Mouse (Mus musculus) lung, postnatal 0 days (tissue): ENCODE data around the gene Vps35l. TPM values are rescaled to one million over a fixed set of nuclear protein-coding genes. Genes with fewer than 3 reads are reported as not detected.

ENCODE experiments used
- ATAC-seq: fragments of 200-750 bp; cut with Nextera tagmentation; 2 replicates; pipeline ENCODE4 v1.8.0; 2017; ENCODE audit warnings: moderate library complexity
- DNase-seq: peaks from one replicate; pipeline ENCODE4 v3.0.0-alpha.2; 2016; ENCODE audit warnings: low spot score
- H3K27ac ChIP-seq: fragments of 300-500 bp; sonication (generic); 2 replicates; pipeline ENCODE4 v1.5.1; 2014; ENCODE audit warnings: antibody characterized with exemption, mild to moderate bottlenecking, low read length, mixed read lengths
- H3K27me3 ChIP-seq: fragments of 300-500 bp; sonication (generic); replicated peaks from 2 replicates; pipeline ENCODE4 v1.6.1; 2014; ENCODE audit warnings: low read length, mixed read lengths; ENCODE audit not compliant: insufficient read depth
- H3K36me3 ChIP-seq: fragments of 300-500 bp; sonication (generic); 2 replicates; pipeline ENCODE4 v1.6.1; 2014; ENCODE audit warnings: low read length, mixed read lengths; ENCODE audit not compliant: insufficient read depth
- H3K4me1 ChIP-seq: fragments of 300-500 bp; sonication (generic); 2 replicates; pipeline ENCODE4 v1.6.1; 2014; ENCODE audit warnings: antibody characterized with exemption, low read depth, low read length, mixed read lengths; ENCODE audit not compliant: insufficient read depth
- H3K4me2 ChIP-seq: fragments of 300-500 bp; sonication (generic); replicated peaks from 2 replicates; pipeline ENCODE4 v1.6.1; 2014; ENCODE audit warnings: low read depth, mild to moderate bottlenecking, low read length, moderate library complexity, mixed read lengths
- H3K4me3 ChIP-seq: fragments of 300-500 bp; sonication (generic); 2 replicates; pipeline ENCODE4 v1.5.1; 2014; ENCODE audit warnings: low read depth, low read length
- H3K9ac ChIP-seq: fragments of 300-500 bp; sonication (generic); replicated peaks from 2 replicates; pipeline ENCODE4 v1.6.1; 2014; ENCODE audit warnings: low read depth, mild to moderate bottlenecking
- H3K9me3 ChIP-seq: fragments of 300-500 bp; sonication (generic); 2 replicates; pipeline ENCODE4 v1.6.1; 2016; ENCODE audit warnings: low read length, mixed read lengths
- CTCF ChIP-seq: IDR thresholded peaks from 2 replicates; pipeline ENCODE4 v1.5.1; 2016; ENCODE audit warnings: antibody characterized with exemption, mild to moderate bottlenecking
- EP300 ChIP-seq: IDR thresholded peaks from 2 replicates; pipeline ENCODE4 v1.6.1; 2016; ENCODE audit warnings: antibody characterized with exemption, mild to moderate bottlenecking, control low read depth
- WGBS: fragments of 180-500 bp; shearing (Covaris S2); extraction: QIAGEN DNeasy Blood & Tissue Kit; methylation state at CpG from one replicate; pipeline ENCODE4 v1.1.7; 2014; 5-methylcytosine and 5-hydroxymethylcytosine counted together
- polyA plus RNA-seq: library from polyadenylated mRNA; unstranded; fragments of >200 nt; fragmentation: Nextera tagmentation; extraction: Ambion mirVana; gene quantifications from 2 replicates; pipeline ENCODE4 v1.2.1, GENCODE M21; 2015

Gene Vps35l
- polyA plus RNA-seq, 1 experiment from 2014 or later = 45.0 TPM

GRCm38 (mm10) chr7:118790292-118790691 lies 50.3 kb downstream of the Vps35l start:
- H3K27ac ChIP-seq = no peak overlapping the region
- H3K36me3 ChIP-seq = peaks cover 6% of the 10 kb centered on the region; the same call in 1 of the 2 replicates
- H3K9me3 ChIP-seq = no peaks in the 10 kb centered on the region
- no peak overlapping the region for H3K4me3 ChIP-seq
- no peaks in the 10 kb centered on the region for H3K27me3 ChIP-seq
- TF ChIP-seq CTCF (no peak), EP300 (no peak)
- no peak overlapping the region for H3K4me2 ChIP-seq
- no peak overlapping the region for H3K9ac ChIP-seq
- WGBS = 79% methylated on average over 5 of the region's 5 CpGs
- no peak for DNase-seq
- H3K4me1 ChIP-seq = no peaks in the 10 kb centered on the region
- no peak for ATAC-seq

GRCm38 (mm10) chr7:118793899-118794298 lies 53.9 kb downstream of the Vps35l start:
- Histone ChIP-seq H3K4me2 (no peak overlapping the region), H3K4me1 (no peaks in the 10 kb centered on the region), H3K9ac (no peak overlapping the region), H3K27me3 (no peaks in the 10 kb centered on the region), H3K4me3 (no peak overlapping the region), H3K9me3 (no peaks in the 10 kb centered on the region), H3K36me3 (peaks cover 8% of the 10 kb centered on the region; the same call in 1 of the 2 replicates), H3K27ac (no peak overlapping the region)
- ATAC-seq = no peak
- no peak for DNase-seq
- 83% methylated on average over 8 of the region's 8 CpGs for WGBS
- TF ChIP-seq EP300 (no peak), CTCF (no peak)

- Histone ChIP-seq H3K4me2 (no peak overlapping the region), H3K27me3 (no peaks in the 10 kb centered on the region), H3K9me3 (no peaks in the 10 kb centered on the region), H3K4me1 (no peaks in the 10 kb centered on the region), H3K9ac (no peak overlapping the region), H3K4me3 (no peak overlapping the region), H3K36me3 (peaks cover 18% of the 10 kb centered on the region; the same call in 1 of the 2 replicates), H3K27ac (no peak overlapping the region)
- ATAC-seq = no peak
- WGBS = 94% methylated on average over 8 of the region's 8 CpGs
- no peak for DNase-seq
- TF ChIP-seq EP300 (no peak), CTCF (no peak)
Observed at GRCm38 (mm10) chr7:118795779-118796178, 55.8 kb downstream of the Vps35l start.

GRCm38 (mm10) chr7:118796838-118797237 lies 56.8 kb downstream of the Vps35l start:
- Histone ChIP-seq H3K36me3 (peaks cover 23% of the 10 kb centered on the region; the same call in 1 of the 2 replicates), H3K27ac (no peak overlapping the region), H3K9me3 (no peaks in the 10 kb centered on the region), H3K4me1 (no peaks in the 10 kb centered on the region), H3K9ac (no peak overlapping the region), H3K27me3 (no peaks in the 10 kb centered on the region), H3K4me2 (no peak overlapping the region), H3K4me3 (no peak overlapping the region)
- ATAC-seq (no peak), DNase-seq (no peak)
- WGBS = 69% methylated on average over 9 of the region's 9 CpGs
- TF ChIP-seq EP300 = no peak
- TF ChIP-seq CTCF = no peak

GRCm38 (mm10) chr7:118797600-118797999 lies 57.6 kb downstream of the Vps35l start:
- WGBS = 76% methylated on average over 7 of the region's 7 CpGs
- no peak for DNase-seq

GRCm38 (mm10) chr7:118798105-118798570 lies 58.1 kb downstream of the Vps35l start:
- Histone ChIP-seq H3K9me3 (no peaks in the 10 kb centered on the region), H3K27ac (no peak overlapping the region), H3K9ac (no peak overlapping the region), H3K4me2 (no peak overlapping the region), H3K27me3 (no peaks in the 10 kb centered on the region), H3K36me3 (peaks cover 19% of the 10 kb centered on the region; the same call in 1 of the 2 replicates), H3K4me1 (no peaks in the 10 kb centered on the region), H3K4me3 (no peak overlapping the region)
- no peak for TF ChIP-seq CTCF
- no peak for TF ChIP-seq EP300
- 81% methylated on average over 6 of the region's 6 CpGs for WGBS
- ATAC-seq (no peak), DNase-seq (no peak)

More at GRCm38 (mm10) chr7:118797600-118797999, 57.6 kb downstream of the Vps35l start:
- H3K4me1 ChIP-seq = no peaks in the 10 kb centered on the region
- H3K4me3 ChIP-seq = no peak overlapping the region
- no peaks in the 10 kb centered on the region for H3K9me3 ChIP-seq
- H3K27me3 ChIP-seq = no peaks in the 10 kb centered on the region
- peaks cover 22% of the 10 kb centered on the region; the same call in 1 of the 2 replicates for H3K36me3 ChIP-seq
- ATAC-seq = no peak
- no peak overlapping the region for H3K4me2 ChIP-seq
- no peak overlapping the region for H3K27ac ChIP-seq
- TF ChIP-seq EP300 (no peak), CTCF (no peak)
- no peak overlapping the region for H3K9ac ChIP-seq
